Mouse (Mus musculus) CH12.LX (cell line): ENCODE measurements around the gene Alkbh6.

Experiments
- CTCF ChIP-seq, 2 experiments: IDR thresholded peaks in 1 of 2; conservative IDR thresholded peaks in 1 of 2; 2 replicates each; pipeline ENCODE4 v1.5.1; 2011 to 2012; ENCODE audit warnings: low read depth in 2 of 2, low read length in 2 of 2, improper control_type of control experiment in 1 of 2, inconsistent platforms in 1 of 2, mild to moderate bottlenecking in 1 of 2, moderate library complexity in 1 of 2
- E2F4 ChIP-seq: IDR thresholded peaks from 2 replicates; pipeline ENCODE4 v1.6.1; 2011; ENCODE audit warnings: low read depth, low read length, improper control_type of control experiment; ENCODE audit not compliant: insufficient replicate concordance
- EP300 ChIP-seq: IDR thresholded peaks from 2 replicates; pipeline ENCODE4 v1.6.1; 2011; ENCODE audit warnings: low read length, improper control_type of control experiment
- HCFC1 ChIP-seq: IDR thresholded peaks from 2 replicates; pipeline ENCODE4 v1.6.1; 2012; ENCODE audit warnings: low read depth, mild to moderate bottlenecking, inconsistent platforms, low read length, improper control_type of control experiment
- MEF2A ChIP-seq: IDR thresholded peaks from 2 replicates; pipeline ENCODE4 v1.6.1; 2014; ENCODE audit warnings: low read depth, mild to moderate bottlenecking, inconsistent platforms, low read length, improper control_type of control experiment, borderline replicate concordance
- NRF1 ChIP-seq: IDR thresholded peaks from 2 replicates; pipeline ENCODE4 v1.6.1; 2014; ENCODE audit warnings: low read depth, mild to moderate bottlenecking, inconsistent platforms, low read length, improper control_type of control experiment, moderate library complexity
- POLR2A ChIP-seq: IDR thresholded peaks from 2 replicates; pipeline ENCODE4 v1.6.1; 2011; ENCODE audit warnings: low read depth, mild to moderate bottlenecking, improper control_type of control experiment, low read length
- RAD21 ChIP-seq: IDR thresholded peaks from 2 replicates; pipeline ENCODE4 v1.6.1; 2011; ENCODE audit warnings: low read depth, mild to moderate bottlenecking, low read length, improper control_type of control experiment, moderate library complexity
- SIN3A ChIP-seq: IDR thresholded peaks from 2 replicates; pipeline ENCODE4 v1.6.1; 2012; ENCODE audit warnings: low read length, improper control_type of control experiment, inconsistent platforms
- TCF12 ChIP-seq: IDR thresholded peaks from 2 replicates; pipeline ENCODE4 v1.6.1; 2014; ENCODE audit warnings: low read depth, mild to moderate bottlenecking, inconsistent platforms, low read length, improper control_type of control experiment
- UBTF ChIP-seq: IDR thresholded peaks from 2 replicates; pipeline ENCODE4 v1.6.1; 2012; ENCODE audit warnings: low read depth, mild to moderate bottlenecking, inconsistent platforms, low read length, improper control_type of control experiment, moderate library complexity
- USF2 ChIP-seq: conservative IDR thresholded peaks from 2 replicates; pipeline ENCODE4 v1.6.1; 2011; ENCODE audit warnings: low read depth, low read length, improper control_type of control experiment
- ZKSCAN1 ChIP-seq: IDR thresholded peaks from 2 replicates; pipeline ENCODE4 v1.6.1; 2012; ENCODE audit warnings: low read depth, inconsistent platforms, low read length, improper control_type of control experiment, borderline replicate concordance
- ZMIZ1 ChIP-seq: IDR thresholded peaks from 2 replicates; pipeline ENCODE4 v1.6.1; 2012; ENCODE audit warnings: low read depth, mild to moderate bottlenecking, inconsistent platforms, low read length, improper control_type of control experiment

- TF ChIP-seq POLR2A (no peak), CTCF (conservative IDR thresholded peaks at IDR 0.05 in 1 of 2, IDR thresholded peaks at IDR 0.05 in 1 of 2; ENCODE audit: low read depth in 2 of 2, low read length in 2 of 2) (no peak), ZMIZ1 (no peak), EP300 (no peak), TCF12 (no peak), ZKSCAN1 (no peak), UBTF (no peak), NRF1 (no peak), HCFC1 (no peak), SIN3A (no peak), USF2 (no peak), MEF2A (no peak), RAD21 (no peak), E2F4 (no peak)
Observed at GRCm38 (mm10) chr7:30293795-30294194, 14.7 kb upstream of the Alkbh6 start.
